Mouse (Mus musculus) retina, postnatal 7 days (tissue): ENCODE results near the gene Hyal2.

Source experiments
- DNase-seq: peaks from one replicate; pipeline ENCODE4 v3.0.0-alpha.2; 2012; ENCODE audit warnings: low read depth, low spot score

The Hyal2 gene

DNA sequence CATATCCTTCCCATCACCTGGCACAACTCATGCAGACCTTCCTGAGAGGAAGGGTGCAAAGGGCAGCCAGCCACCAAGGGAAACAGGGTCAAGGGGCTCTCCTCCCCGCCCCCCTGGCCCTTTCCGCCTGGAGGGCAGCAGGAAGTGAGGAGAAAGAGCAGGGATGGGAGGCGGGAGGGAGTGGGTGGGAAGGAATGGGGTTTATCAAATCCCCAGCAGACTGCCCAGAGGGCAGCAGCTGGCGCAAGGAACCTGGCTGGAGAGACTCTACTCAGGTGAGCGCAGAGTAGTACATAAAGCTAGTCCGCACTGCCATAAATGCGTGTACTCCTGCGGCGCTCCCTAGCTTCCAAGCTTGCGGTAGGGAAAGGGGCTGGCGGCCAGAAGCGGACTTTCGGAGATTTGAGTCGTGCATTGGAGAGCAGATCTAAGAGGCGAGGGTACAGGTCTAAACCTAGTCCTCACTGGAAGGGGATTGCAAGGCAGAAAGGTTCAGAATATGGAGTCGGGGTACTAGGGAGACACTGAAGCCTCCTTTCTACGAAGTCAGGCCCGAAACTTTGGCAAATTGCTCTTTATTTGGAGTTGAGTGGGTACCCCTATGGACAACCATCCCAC, at the start of gene Hyal2:
Gene Hyal2, plus strand, starts transcription at position 244 of the 618 bp plus-strand sequence.
- DNase-seq: no peak

DNA sequence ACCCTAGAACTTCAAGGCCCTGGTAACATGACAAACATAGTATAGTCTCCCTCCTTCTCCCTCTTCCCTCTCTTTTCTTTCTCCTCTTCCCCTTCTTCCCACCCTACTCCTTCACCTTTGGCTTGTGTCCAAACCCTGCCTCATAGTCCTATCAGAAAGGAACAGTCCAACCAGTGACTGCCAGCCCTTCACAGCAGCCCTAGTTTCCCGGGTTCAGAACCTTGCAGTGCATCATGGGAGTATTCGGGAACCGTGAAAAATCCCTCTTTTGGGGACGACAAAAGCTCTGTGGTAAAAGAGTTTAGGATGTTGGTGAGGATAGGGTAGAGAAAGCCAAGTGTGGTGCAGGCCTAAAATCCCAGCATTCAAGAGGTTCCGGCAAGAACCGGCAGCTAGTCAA, 47.4 kb upstream of the Hyal2 start:
- no peak for DNase-seq

DNA sequence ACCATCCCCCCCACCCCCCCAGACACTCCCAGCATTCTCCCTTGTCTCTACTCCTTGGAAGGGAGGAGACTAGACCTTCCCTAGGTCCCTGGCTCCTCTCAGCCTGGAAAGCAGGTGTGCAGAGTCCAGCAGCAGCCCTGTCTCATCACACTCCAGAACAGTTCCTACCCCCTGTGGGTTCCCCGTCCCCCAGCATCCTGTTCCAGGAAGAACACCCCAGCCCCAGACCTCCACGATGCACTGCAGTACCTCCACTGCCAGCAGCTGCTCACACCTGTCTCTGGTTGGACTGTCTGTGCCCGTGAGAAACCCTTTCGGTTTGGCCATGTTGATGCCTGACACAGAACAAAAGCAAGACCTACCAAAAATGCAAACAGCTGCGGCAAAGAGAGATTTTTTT, 46.6 kb upstream of the Hyal2 start:
- no peak for DNase-seq

DNA sequence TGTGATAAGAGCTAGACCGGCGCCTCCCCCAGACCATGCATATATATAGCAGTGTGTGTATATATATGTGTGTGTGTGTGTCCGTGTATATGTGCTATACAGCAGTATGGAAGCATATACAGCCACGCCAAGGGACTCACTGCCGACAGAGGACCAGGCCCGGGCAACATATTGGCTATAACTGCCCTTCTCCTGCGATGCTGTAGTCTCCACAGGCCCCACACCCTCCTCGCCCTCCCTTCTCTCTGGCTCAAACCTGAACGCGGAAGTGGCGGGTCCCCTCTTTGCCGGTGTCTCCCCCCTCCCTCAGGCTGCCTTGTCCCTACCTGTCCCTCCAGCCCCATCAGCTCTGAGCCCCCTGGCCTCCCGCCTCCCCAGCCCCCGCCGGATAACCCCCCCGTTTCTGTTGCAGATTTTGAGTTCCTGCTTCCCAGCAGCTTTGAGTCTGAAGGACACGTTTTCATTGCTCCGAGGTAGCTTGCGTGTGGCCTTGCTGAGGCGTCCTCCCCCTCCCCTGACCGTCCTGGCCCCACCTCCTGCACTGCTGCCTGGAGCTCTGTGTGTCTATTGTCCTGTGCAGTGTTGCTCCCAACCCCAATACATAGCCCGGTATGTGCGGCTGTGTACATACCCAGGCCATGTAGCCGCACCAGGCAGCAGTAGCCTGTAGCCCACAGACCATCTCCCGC, 45.9 kb upstream of the Hyal2 start:
- DNase-seq: no peak

DNA sequence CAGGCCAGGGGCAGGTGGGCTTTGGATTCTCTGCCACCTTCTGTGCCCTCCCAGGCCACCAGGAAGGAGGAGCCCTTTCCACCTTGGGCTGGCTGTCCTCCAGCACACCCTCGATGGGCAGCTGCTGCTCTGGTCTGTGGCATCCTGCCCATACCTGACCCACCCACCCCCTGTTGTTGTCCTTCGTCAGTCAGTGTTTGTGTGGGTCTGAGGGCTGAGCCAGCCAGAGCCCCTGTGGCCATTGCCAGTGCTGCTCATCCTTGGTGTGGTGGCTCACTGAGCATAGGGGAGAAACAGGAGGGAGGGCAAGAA, 45.4 kb upstream of the Hyal2 start:
- no peak for DNase-seq

DNA sequence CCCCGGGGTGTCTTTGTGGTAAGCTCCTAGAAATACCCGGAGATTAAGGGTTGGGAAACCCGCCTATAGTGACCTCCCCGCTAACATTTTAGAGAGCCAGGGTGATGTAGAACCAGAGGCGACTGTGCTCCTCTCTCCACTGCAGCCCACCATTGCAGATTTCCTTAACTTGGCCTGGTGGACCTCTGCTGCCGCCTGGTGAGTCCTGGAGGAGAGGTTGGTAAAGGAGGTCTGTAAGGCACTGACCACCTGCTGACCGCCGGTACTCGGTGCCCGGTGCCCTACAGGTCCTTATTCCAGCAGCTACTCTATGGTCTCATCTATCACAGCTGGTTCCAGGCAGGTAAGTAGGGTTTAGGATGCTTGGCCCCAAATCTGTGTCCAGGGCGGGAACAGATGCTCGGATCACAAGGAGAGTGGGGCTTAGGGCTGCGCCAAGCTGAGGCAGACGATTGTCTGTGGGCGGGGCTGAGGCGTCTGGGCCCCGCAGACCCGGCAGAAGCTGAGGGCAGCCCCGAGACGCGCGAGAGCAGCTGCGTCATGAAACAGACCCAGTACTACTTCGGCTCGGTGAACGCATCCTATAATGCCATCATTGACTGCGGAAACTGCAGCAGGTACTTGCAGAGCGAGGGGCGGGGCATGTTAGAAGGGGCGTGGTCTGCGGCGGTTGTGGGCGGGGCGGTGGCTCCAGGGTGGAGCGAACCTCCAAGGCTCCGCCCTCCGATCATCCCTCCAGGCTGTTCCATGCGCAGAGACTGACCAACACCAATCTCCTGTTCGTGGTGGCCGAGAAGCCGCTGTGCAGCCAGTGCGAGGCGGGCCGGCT, 41.3 kb upstream of the Hyal2 start:
- peak; percentile 75 for DNase-seq

DNA sequence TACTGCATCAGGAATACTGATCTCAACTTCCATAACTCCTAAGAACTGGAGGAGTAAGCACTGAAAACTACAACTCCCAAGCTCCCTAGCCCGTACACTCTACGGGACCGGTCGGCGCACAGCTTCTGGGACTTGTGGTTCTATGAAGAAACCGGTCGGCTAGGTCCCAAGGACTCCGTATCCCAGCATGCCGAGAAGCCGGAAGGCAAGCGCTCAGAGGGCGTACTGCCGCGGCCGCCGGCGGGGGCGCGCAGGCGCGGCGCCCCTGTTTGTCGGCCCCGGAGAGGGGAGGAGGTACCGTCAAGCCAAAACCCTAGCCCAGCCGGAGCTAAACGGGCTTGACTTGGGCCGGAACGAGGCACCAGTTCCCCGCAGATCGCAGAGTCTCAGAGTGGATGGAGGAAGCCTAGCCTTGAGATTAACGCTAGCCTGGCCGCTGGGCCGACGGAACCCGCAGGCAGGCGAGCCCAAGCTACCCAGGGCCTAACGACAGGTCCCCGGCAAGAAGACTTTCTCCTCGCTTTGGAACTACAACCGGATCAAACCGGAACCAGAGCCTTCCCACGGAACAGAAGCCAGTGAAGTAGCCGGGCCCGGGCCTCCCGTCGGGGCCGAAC, 33.8 kb upstream of the Hyal2 start, which contains the start of gene Tmem115:
Gene Tmem115, plus strand, starts transcription at position 155 of the 617 bp plus-strand sequence.
- DNase-seq: peak; percentile 88

DNA sequence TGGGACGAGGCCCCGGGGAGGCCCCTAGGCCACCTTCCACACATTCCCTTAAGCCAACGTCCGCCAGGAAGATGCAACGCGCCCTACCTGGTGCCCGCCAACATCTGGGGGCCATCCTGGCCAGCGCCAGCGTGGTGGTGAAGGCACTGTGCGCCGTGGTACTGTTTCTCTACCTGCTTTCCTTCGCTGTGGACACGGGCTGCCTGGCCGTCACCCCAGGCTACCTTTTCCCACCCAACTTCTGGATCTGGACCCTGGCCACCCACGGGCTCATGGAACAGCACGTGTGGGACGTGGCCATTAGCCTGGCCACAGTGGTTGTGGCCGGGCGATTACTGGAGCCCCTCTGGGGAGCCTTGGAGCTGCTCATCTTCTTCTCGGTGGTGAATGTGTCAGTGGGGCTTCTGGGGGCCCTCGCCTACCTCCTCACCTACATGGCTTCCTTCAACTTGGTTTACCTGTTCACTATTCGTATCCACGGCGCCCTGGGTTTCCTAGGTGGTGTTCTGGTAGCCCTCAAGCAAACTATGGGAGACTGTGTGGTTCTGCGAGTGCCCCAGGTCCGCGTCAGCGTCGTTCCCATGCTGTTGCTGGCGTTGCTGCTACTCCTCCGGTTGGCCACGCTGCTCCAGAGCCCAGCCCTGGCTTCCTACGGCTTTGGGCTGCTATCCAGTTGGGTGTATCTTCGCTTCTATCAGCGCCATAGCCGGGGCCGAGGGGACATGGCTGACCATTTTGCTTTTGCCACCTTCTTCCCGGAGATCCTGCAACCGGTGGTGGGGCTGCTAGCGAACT, 33.1 kb upstream of the Hyal2 start:
- DNase-seq: no peak

DNA sequence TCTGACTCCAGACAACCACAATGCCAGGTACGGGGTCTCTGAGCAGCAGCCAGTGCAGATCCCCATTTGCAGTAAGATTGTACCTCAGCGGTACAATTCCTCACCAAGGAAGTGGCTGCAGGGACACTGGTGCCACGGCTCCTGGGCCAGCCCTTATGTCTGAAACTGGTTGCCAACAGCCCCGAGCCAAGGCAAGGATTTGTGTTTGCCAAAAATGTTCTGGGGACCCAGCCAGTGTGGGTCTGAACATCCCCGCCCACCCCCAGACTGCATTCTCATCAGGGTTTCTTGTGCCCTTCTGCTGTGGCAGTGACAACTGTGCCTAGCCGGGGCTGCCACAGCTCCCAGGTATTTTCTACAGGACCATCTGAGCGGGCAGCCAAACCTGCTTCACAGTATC, 29.5 kb upstream of the Hyal2 start:
- no peak for DNase-seq

DNA sequence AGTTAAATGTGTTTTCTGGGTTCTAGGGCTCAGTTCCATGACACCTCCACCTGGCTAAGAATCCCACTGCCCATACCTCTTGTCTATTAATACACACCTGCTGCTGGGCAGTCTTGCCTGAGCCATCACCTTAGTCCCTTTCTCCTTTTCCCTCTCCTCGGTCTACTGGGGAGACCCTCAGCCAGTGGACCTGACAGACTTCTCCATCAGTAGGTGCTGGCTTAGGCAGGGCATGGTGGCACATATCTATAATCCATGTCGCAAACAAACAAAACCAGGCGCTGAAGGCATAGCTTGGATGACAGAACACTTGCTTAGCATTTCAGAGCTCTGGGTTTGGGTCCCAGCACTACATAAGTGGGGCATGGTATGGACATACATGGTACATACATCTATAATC, 29.0 kb upstream of the Hyal2 start:
- no peak for DNase-seq

DNA sequence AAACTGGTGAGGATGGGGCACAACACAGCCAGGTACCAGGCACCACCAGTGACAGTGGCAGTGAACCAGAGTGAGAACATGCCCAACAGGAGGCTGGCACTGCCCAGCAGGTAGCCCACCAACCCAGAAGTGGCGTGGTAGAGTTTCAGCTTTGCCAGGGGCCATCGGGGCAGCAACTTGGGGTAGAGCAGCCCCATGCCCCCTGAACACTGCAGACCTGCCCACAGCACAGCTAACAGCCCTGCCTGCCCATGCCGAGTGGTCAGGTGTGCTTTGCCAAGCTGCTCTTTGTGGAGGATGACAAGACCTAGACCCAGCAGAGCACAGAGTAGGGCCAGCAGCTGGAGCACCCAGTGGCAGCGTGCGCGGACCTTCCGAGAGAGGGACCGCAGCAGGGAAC, 27.8 kb upstream of the Hyal2 start:
- no peak for DNase-seq

DNA sequence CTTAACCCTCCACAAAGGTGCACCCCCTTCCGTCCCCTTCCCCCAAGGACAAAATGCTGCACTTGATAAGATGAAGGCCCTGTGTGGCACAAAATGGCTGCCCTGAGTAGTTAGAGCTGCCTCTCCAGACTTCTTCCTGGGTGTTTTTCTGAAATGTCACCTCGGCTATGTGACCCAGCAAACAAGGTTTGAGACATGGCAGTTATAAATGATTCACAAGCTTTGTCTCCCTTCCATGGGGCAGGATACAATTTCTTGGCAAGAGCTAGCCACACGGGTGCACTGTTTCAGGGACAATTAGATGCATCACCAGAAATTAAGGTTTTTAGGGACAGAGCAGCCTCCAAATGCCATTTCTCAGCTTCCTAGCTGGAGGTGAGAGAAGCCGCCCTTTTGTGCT, 27.3 kb upstream of the Hyal2 start:
- DNase-seq: no peak

DNA sequence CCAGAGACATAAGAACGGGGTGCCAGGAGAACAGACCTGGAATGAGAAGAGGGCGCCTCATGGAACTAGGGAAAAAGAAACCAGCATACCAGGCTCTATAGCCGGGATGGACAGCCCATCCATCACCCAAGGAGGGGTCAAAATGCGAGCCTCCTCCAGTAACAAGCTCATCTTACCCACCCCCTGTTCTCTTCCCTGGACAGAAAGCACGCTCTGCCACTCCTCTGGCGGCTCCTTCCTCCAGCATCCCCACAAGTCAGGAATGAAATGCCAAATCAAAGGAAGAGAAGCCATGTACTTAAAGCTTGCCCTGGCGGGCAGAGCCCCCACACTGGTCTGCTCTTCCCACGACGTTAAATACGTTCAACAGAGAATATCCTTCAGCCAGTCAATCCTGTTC, 26.7 kb upstream of the Hyal2 start:
- no peak for DNase-seq

DNA sequence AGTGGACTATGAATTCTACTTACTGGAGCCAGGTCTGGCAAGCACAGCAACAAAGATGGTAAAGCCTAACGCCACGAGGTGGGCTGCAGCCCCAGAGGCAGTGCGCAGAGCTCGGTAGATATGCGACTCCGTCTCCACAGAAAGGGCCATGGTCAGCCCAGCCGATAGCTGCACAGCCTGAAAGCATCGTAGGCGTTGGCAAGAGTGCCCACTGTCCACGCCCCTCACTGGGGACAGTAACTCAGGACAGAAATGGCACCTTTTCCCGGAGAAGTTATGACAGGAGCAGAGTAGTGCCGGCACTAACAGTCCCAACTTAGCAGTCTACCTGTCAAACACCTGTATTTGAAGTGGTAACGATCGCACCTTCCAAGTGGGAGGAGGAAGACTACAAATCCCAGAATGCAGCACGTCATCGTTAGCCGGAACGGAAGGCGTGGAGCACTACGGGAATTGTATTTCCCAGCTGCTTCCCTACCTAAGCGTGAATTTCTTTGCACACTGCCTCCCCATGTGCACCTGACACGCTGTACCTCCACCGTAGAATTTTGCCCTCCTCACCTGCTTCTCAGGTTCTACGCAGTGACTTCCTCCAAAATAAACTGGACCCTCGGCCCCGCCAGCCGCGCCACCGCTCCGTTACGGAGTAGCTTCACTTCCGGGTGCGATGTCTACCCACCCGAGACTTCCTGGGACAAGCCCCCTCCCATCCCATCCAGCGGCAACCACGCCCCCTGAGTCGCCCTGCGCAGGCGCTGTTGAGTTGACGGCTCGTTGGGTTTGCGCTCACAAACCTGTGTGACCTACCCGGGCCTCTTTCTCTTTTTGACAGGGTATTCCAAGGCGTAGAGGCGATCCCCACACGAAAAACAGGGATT, 26.0 kb upstream of the Hyal2 start, which contains the start of the genes Cyb561d2 and Nprl2:
Gene Cyb561d2, minus strand, starts transcription at position 720 of the 878 bp plus-strand sequence.
Gene Nprl2, plus strand, starts transcription at position 753 of the 878 bp plus-strand sequence.
- DNase-seq: peak; percentile 87

DNA sequence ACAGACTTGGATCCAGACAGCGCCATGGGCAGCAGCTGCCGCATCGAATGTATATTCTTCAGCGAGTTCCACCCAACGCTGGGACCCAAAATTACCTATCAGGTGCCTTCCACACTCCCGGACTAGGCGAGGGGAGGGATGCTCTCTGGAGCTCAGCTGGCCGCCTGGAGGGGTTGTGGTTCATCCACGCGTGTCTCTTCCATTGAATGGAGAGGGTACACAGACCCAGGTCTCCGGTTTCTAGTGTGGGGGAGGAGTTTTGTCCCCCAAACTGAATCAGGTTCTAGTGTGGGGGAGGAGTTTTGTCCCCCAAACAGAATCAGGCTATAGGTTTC, 25.4 kb upstream of the Hyal2 start:
- DNase-seq: no peak

DNA sequence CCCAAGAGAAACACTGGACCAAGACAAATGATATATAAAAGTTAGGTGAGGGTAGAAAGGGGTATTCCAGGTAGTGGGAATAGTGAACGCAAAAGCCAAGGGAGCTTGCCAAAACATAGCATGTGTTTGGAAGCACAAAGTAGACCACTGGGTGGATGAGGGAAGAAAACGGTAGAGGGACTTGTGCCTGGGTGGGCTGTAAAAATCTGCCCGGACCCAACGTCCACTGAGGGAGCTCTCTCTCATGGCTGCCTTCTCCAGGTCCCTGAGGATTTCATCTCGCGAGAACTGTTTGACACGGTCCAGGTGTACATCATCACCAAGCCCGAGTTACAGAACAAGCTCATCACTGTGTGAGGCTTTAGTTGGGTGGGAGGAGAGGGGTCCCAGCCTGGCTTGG, 25.0 kb upstream of the Hyal2 start:
- no peak for DNase-seq

DNA sequence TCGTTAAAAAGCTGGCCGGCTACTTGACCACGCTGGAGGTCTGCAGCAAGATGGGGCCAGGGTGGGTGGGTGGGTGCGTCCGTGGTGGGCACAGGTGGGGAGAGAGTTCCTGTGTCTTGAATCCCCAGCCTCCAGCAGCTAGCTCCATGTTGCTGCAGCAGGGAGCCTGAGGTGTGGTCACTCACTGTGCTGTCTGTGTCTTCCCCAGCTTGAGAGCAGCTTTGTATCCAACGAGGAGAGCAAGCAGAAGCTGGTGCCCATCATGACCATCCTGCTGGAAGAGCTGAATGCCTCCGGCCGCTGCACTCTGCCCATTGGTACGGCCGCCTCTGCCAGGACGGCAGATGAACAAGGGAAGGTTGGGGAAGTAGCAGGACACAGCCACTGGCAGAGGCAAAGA, 24.4 kb upstream of the Hyal2 start:
- no peak for DNase-seq

DNA sequence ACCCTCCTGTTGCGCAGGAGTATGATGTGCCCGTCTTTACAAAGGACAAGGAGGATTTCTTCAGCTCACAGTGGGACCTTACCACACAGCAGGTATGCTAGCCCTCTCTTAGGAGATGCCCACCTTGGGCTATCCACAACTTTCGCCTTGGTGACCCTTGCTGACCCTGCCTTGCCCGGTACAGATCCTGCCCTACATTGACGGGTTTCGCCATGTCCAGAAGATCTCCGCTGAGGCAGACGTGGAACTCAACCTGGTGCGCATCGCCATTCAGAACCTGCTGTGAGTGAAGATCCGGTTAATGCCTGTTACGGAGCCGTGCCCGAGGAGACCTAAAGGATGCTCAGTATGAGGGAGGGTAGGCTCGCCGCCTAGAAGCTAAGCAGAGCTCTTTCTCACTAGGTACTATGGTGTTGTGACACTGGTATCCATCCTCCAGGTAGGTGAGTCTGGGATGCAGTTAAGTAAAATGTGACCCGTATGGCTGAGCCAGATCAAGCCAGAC, 23.5 kb upstream of the Hyal2 start:
- DNase-seq: no peak

DNA sequence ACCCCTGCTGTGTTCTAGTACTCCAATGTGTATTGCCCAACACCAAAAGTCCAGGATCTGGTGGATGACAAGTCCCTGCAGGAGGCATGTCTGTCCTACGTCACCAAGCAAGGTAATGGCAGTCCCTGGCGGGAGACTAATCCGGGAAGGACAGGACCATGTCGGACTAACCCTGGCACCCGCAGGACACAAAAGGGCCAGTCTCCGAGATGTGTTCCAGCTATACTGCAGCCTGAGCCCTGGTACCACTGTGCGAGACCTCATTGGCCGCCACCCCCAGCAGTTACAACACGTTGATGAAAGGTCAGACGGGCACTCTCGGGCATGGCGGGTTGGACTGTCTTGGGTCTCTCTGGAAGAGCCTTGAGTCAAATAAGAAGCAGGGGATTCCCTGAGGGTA, 23.0 kb upstream of the Hyal2 start:
- DNase-seq: no peak

DNA sequence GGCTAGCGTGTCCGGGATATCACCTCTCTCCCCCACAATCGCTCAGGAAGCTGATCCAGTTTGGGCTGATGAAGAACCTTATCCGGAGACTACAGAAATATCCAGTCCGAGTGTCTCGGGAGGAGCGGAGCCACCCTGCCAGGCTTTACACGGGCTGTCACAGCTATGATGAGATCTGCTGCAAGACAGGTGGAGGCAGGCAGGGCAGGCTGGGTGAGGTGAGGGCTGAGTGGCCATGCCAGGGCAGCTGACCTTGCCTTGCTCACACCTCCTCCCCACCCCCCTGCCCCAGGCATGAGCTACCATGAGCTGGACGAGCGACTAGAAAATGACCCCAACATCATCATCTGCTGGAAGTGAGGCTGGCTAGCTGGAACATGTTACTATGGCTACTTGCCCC, 22.5 kb upstream of the Hyal2 start:
- DNase-seq: no peak
